Mouse (Mus musculus): ENCODE measurements at regions not wholly inside any gene's neighbourhood (a gene's known extent, or its start where the extent isn't known, plus 50 kb on each side); places are given as distances from the start of the nearest gene placed in this dataset.
A peak's percentile ranks its signal among the peaks of the same experiment; 100 is the strongest.

- no peak for DNase-seq (ENCODE audit: low read depth)
Measured at GRCm38 (mm10) chr5:120315116-120315515, 116.4 kb upstream of the Lhx5 start.

- peak; percentile 10 for DNase-seq (ENCODE audit: low read depth)
Measured at GRCm38 (mm10) chr5:120318951-120319350, 112.5 kb upstream of the Lhx5 start.

GRCm38 (mm10) chr5:120322031-120322731 lies 109.3 kb upstream of the Lhx5 start:
- DNase-seq (ENCODE audit: low read depth): no peak

- no peak for DNase-seq (ENCODE audit: low read depth)
Measured at GRCm38 (mm10) chr5:120322732-120323316, 108.7 kb upstream of the Lhx5 start.

- no peak for DNase-seq (ENCODE audit: low read depth)
Measured at GRCm38 (mm10) chr5:120324111-120324510, 107.4 kb upstream of the Lhx5 start.

- DNase-seq (ENCODE audit: low read depth): no peak
Measured at GRCm38 (mm10) chr5:120325386-120325910, 106.1 kb upstream of the Lhx5 start.

- no peak for DNase-seq (ENCODE audit: low read depth)
Measured at GRCm38 (mm10) chr5:120332030-120332429, 99.5 kb upstream of the Lhx5 start.

- no peak for DNase-seq (ENCODE audit: low read depth)
Measured at GRCm38 (mm10) chr5:120339162-120339561, 92.3 kb upstream of the Lhx5 start.

- DNase-seq (ENCODE audit: low read depth): peak; percentile 66
Measured at GRCm38 (mm10) chr5:120340696-120341231, 90.7 kb upstream of the Lhx5 start.

- DNase-seq (ENCODE audit: low read depth): peak; percentile 12
Measured at GRCm38 (mm10) chr5:120350461-120350860, 81.0 kb upstream of the Lhx5 start.

GRCm38 (mm10) chr5:120351827-120352226 lies 79.7 kb upstream of the Lhx5 start:
- DNase-seq (ENCODE audit: low read depth): no peak

- no peak for DNase-seq (ENCODE audit: low read depth)
Measured at GRCm38 (mm10) chr5:120353657-120354056, 77.8 kb upstream of the Lhx5 start.

- DNase-seq (ENCODE audit: low read depth): no peak
Measured at GRCm38 (mm10) chr5:120356950-120357349, 74.5 kb upstream of the Lhx5 start.

GRCm38 (mm10) chr5:120358084-120358690 lies 73.3 kb upstream of the Lhx5 start:
- no peak for DNase-seq (ENCODE audit: low read depth)

GRCm38 (mm10) chr5:120365950-120366467 lies 65.5 kb upstream of the Lhx5 start:
- no peak for DNase-seq (ENCODE audit: low read depth)

GRCm38 (mm10) chr5:120368797-120369196 lies 62.7 kb upstream of the Lhx5 start:
- DNase-seq (ENCODE audit: low read depth): no peak

- no peak for DNase-seq (ENCODE audit: low read depth)
Measured at GRCm38 (mm10) chr5:120371176-120371819, 60.2 kb upstream of the Lhx5 start.

- DNase-seq (ENCODE audit: low read depth): no peak
Measured at GRCm38 (mm10) chr5:120373426-120373825, 58.1 kb upstream of the Lhx5 start.

Measured in gonadal fat pad, adult 2 months (tissue).